Mouse (Mus musculus) liver, embryonic 14.5 days (tissue): ENCODE data around the gene Mboat2.

Experiments used
- CTCF ChIP-seq: IDR thresholded peaks from 2 replicates; pipeline ENCODE4 v1.5.1; 2016; ENCODE audit warnings: antibody characterized with exemption, low read depth, control low read depth
- EP300 ChIP-seq: IDR thresholded peaks from 2 replicates; pipeline ENCODE4 v1.6.1; 2016; ENCODE audit warnings: antibody characterized with exemption, low read depth

DNA sequence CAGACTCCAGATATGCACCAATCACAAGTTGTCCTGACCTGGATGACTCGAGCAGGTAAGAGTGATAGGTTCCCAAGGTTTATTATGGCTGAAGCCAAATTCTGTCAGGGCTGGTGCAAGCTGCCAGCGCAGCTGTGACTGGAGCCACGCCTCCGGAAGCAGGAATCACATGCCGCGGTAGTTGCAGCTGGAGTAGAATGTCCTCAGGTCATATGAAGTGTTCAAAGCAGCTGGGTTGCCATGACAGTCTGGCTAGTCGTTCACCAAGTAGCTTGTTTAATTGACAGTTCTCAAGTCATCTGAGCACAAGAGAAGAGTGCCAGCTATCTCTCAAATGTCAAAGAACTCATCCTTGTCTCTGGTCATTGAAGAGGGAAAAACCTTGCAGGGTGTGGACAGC, 28.7 kb downstream of the Mboat2 start:
- TF ChIP-seq CTCF: no peak
- no peak for TF ChIP-seq EP300
